Mouse (Mus musculus) right cerebral cortex, postnatal 25 days (tissue): Measurements from ENCODE around the gene Tns4.
A peak's percentile ranks its signal among the peaks of the same experiment; 100 is the strongest.

Experiments
- DNase-seq: peaks from one replicate; pipeline ENCODE4 v3.0.0; 2022

Gene Tns4

DNA sequence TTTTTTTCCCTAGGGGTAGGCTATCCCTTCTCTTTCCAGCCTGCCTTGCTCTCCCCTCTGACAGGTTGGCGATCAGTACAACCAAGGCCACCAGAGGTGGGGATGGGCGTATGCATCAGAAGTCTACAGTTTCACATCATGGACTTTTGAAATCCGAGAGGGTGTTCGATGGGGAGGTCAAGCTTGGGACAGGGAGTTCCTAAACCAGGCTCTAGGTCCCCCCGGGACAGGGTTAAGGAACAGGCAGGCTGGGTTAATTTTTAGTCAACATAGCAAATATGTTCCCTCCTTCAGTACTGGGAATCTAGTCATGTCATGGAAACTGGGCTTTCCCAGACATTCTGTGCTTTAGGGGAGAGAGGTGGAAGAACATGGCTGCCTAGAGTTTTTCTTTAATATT lies 44.8 kb downstream of the Tns4 start:
- no peak for DNase-seq

DNA sequence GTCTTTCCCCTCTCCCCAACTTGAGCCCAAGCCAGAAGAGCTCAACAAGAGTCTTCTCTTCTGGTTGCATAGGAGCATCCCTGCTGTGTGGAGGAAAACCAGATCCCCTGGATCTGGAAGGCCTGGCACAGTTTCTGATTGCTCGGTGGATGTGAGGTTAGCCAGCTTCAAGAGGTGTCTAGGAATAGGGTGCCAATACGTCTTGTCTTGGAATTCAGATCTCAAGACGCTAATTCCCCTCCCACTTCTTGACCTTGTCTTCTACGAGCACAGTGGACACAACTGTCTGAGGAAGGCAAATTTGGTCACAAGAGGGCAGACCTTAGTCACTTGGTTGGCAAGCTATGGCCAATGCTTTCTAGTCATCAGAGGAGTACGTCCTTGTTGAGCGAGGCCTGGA lies 45.5 kb downstream of the Tns4 start:
- no peak for DNase-seq

GRCm38 (mm10) chr11:99042834-99043431 lies 46.2 kb downstream of the Tns4 start:
- no peak for DNase-seq

DNA sequence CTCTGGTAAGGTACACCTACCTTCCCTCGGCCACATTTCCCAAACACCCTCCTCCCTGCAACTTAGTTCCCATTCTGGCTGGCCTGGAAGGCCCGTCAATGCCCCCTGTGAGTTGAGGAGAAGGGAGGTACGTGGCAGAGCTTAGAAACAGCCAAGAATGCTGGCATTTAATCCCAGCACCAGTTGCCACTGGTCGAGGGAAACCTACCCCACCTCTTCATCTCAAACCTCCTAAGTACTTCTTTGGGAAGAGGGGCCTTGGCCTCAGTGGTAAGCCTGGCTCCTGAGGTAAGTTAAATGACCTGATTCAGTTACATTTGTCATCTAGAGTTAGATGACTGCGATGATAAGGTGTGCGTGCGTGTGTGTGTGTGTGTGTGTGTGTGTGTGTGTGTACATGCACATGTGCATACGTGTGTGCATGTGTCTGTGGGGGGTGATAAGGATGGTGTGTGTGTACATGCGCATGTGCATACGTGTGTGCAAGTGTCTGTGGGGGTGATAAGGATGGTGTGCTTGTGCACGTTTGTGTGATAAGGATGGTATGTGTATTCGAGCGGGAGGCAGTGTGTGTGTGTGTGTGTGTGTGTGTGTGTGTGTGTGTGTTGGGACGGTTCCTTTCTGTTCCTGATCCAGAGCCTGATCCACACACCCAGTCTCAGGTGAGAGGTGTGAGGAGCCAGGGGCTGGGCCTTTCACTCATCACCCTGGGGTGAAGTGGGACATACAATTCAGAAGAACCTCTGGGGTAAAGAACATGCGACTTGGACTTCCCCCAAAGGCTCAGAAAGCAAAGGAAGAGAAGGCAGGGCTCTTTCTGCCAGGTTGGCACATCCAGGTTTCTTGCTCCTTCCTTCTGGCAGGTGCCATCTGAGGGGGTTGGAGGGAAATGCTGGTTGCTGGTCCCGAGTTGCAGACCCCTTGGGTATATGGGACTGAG lies 47.0 kb downstream of the Tns4 start:
- no peak for DNase-seq

GRCm38 (mm10) chr11:99041051-99041729 lies 47.9 kb downstream of the Tns4 start, which contains the start of gene Igfbp4:
Gene Igfbp4, plus strand, starts transcription at chr11:99041244.
- DNase-seq: peak; percentile 45

DNA sequence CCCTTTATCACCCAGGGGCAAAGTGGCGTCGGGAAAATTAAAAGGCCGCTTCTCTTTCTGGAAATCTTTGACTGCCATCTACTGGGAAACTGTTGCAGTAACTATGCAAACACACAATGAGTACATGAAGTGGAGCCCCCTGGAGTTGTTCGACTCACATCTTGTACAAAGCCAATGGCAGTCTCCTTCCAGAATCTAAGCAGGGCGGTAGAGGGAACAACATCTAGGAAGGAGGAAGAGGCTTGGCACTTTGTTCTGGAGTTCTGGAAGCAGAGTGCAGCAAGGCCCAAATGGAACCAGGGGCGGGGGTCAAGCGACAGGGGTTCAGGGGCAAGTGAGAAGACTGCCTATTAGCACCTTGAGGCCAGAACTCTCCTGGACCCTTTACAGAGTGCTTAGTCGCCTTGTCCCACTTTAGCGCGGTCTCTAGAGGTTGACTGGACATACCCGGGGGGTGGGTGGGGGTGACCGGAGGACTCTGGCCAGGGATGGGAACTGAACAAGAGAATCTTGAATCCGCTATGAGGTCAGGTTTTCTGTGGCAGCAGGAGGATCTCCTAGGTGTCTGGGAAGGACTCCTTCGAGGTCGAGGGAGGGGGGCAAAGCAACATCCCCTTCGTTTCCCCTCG lies 48.6 kb downstream of the Tns4 start:
- DNase-seq: no peak

DNA sequence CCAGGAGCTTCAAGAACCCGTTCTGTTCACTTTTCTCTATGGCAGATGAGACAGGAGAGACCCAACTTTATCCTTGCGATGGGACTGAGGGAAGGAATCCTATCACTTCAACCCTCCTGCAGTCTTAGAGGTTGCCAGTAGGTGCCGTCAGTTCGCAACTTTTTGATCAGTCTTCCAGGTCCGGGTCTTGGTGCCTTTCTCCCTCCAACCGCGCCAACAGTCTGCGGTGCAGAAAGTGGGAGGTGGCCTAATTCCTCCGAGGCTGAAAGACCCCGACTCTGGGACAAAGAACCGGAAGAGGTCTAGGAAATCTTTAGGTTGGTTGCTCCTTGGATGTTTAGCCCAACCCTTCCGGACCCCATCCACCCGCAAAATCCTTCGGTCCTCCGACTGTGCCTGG lies 49.3 kb downstream of the Tns4 start:
- DNase-seq: peak; percentile 74

DNA sequence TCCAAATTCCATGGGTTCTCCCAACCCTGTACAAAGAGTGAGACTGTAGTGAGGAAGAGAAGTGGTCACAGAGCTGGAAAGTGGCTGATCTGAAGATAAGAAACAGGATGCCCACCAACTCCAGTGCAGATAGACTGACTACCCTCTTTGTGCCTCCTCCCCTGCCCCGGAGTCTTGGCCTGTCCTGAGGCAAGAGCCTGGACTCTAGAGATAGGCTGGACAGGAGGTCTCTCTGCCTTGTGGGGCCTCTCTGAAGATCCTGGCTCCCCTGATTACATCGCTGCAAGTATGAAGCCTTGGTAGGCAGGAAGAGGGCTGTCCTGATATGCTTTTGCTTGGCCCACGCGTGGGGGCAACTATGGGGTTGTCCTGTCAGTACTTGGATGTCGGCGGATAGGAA lies 52.9 kb downstream of the Tns4 start:
- DNase-seq: no peak

DNA sequence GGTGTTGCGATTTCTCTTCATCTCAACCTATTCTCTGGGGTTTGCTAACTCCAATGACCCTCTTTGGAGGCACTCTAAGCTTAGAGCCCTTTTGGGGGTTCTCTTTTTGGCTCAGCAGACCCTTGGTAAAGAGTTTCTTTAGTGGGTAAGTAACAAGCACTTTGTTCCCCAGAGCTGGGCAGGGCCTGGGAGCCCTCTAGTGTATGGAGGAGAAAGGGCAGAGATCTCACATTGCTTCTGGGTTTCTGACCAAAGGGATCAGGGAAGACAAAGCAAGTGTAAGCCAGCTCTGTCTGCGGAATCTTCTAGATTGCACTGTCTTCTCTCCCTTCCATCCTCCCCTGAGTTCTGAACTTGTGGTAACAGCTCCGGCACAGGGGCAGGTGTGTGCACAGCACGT lies 53.8 kb downstream of the Tns4 start:
- DNase-seq: no peak

- no peak for DNase-seq
Observed at GRCm38 (mm10) chr11:99026899-99027440, 62.1 kb downstream of the Tns4 start.

GRCm38 (mm10) chr11:99025878-99026277 lies 63.2 kb downstream of the Tns4 start:
- DNase-seq: no peak

DNA sequence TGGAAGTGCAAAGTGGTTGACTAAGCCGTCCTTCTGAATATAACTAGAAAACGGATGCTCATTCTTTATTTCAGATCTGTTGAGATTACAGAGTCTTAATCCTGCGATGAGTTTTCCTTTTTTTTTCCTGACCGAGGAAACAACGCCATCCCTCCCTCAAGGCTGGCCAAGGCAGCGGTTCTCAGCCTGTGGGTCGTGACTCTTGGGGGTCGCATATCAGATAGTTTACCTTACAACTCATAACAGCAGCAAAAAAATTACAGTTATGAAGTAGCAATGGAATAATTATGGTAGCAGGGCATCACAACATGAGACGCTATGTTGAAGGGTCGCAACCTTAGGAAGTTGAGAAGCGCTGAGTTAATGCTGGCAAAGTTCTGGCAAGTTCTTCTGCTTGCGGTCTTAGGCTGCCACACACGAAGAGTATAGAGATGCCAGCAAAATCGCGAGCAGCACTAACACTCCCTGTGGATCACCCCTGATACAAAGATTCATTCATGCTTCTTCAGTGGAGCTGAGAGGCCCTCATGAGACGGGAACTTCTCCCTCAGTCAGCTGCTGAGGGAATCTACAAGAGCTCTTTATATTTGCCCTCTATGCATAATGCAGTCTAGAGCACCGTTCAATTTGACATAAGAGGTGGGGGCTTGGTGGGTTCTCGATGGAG lies 64.5 kb downstream of the Tns4 start:
- DNase-seq: no peak

DNA sequence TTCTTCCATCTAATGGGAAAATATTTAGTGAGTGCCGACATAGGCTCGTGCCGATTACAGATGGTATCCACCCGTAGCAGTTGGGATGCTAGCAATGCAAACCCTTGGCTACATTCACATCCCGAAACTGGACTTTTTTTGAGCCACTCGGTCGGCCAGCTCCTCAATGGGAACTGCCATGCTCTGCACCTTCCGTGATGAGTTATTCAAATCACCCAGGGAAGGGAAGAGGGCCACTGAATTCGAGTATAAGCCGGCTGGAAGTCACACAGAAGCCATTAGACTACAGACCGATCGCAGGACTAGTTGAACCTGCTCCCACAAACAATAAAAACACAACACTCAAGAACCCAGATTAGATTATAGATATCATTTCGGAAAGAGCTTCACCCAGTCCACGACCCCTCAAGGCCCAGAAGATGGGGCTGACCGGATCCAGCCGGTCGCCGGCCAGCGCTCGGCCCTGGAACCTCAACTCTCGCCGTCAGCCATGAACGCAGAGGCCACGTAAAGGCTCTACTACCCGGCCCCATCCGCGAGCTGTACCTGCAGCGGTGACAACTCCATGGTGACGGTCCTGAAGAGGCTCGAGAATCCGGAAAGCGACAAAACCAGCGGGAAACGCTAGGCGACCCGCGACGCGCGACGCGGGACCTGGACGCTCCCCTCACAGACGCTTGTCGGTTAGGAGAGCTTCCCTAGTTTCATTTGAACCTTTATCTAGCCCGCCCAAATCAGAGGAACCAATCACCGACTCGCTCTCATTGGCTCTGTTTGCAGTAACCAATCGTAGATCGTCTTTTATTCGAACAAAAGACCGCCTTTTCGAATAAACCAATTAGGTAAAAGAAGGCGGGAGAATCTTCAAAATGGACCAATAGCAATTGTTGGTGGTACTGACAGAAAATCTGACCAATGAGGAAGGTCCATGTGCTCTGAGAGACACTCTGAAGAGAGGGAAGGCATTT lies 65.3 kb downstream of the Tns4 start, which contains the start of gene Top2a:
Gene Top2a, minus strand, starts transcription at position 690 of the 968 bp plus-strand sequence.
- DNase-seq: peak; percentile 91

DNA sequence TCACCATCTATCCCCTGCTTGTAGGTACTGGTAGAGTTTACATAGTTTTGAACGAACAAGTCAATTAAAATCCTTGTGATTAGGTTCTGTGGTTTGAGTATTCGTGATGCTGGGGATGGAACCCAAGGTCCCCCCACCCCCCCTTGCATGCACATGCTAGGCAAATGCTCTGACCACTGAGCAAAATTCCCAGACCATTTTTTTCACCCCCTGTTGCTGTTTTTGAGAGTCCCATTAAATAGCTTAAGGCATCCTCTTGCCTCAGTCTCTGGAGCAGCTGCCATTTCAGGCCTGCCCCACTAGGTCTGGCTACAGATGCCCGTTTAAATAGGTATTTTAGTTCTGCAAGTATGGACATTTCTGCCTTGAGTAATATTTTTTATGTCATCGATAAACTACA lies 66.0 kb downstream of the Tns4 start:
- no peak for DNase-seq

DNA sequence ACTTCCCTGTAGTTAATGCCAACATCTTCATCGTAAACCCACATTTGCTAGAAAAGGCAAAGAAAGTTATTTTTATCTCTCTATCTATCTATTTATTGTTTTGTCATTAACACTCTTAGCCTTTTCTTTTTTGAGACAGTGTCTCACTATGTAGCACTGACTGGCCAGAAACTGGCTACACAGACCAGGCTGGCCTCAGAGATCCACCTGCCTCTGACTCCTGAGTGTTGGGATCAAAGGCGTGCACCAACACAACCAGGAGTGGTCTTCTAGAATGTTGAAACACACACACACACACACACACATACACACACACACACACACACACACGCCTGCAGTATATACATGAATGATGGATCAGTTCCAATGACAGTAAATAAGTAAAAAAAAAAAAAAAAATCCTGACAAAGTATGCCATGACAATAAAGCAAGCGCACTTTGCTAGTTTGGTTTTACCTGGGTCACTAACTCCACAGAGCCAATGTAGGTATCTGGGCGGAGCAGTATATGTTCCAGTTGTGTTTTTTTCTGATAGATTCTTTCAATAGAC lies 66.6 kb downstream of the Tns4 start:
- no peak for DNase-seq

DNA sequence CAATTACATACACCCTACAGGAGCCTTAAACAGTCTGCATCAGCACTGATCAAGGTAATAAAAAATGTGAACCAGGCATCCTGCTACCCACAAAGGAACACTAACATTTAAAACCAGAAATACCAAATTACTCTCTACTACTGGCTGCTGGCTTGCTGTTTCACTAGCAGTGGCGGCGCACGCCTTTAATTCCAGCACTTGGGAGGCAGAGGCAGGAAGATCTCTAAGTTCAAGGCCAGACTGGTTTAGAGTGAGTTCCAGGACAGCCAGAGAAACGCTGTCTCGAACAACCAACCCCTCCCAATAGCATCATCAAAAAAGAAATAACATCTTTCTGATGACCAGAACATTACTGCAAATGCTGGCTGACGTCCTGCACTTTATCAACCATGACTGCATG lies 69.3 kb downstream of the Tns4 start:
- DNase-seq: no peak
